Mouse (Mus musculus) heart, embryonic 14.5 days (tissue): ENCODE measurements around the gene Eef1a1. TPM values are rescaled to one million over a fixed set of nuclear protein-coding genes. Genes with fewer than 3 reads are reported as not detected.

Source experiments
- ATAC-seq: fragments of 200-750 bp; cut with Nextera tagmentation; 2 replicates; pipeline ENCODE4 v1.8.0; 2017; ENCODE audit warnings: low read depth, moderate TSS enrichment; ENCODE audit not compliant: insufficient number of reproducible peaks, insufficient read depth, low FRiP score
- H3K27ac ChIP-seq, 2 experiments: fragments of 200-500 bp in 1 of 2; fragments of 300-500 bp in 1 of 2; sonication (generic) in 1 of 2; replicated peaks in 1 of 2; 2 replicates each; pipeline ENCODE4 v1.5.1; 2012 to 2014; ENCODE audit warnings: low read depth in 2 of 2, low read length in 2 of 2, control low read depth in 1 of 2, mild to moderate bottlenecking in 1 of 2, mixed read lengths in 1 of 2; ENCODE audit not compliant: control insufficient read depth in 1 of 2, insufficient read depth in 1 of 2
- H3K27me3 ChIP-seq: fragments of 300-500 bp; sonication (generic); 2 replicates; pipeline ENCODE4 v1.6.1; 2014; ENCODE audit warnings: mild to moderate bottlenecking, low read length, control low read depth; ENCODE audit not compliant: control insufficient read depth, insufficient read depth
- H3K36me3 ChIP-seq: fragments of 300-500 bp; sonication (generic); 2 replicates; pipeline ENCODE4 v1.6.1; 2014; ENCODE audit warnings: mild to moderate bottlenecking, control low read depth, low read length, mixed read lengths; ENCODE audit not compliant: control insufficient read depth, insufficient read depth
- H3K4me1 ChIP-seq, 2 experiments: fragments of 200-500 bp in 1 of 2; fragments of 300-500 bp in 1 of 2; sonication (generic) in 1 of 2; 2 replicates each; pipeline ENCODE4 v1.6.1; 2012 to 2014; ENCODE audit warnings: low read length in 2 of 2, control low read depth in 1 of 2, mixed read lengths in 1 of 2; ENCODE audit not compliant: control insufficient read depth in 2 of 2, insufficient read depth in 2 of 2
- H3K4me2 ChIP-seq: fragments of 300-500 bp; sonication (generic); 2 replicates; pipeline ENCODE4 v1.6.1; 2014; ENCODE audit warnings: mild to moderate bottlenecking, low read length
- H3K4me3 ChIP-seq, 2 experiments: fragments of 200-500 bp in 1 of 2; fragments of 300-500 bp in 1 of 2; sonication (generic) in 1 of 2; 2 replicates each; pipeline ENCODE4 v1.5.1; 2012 to 2014; ENCODE audit warnings: low read length in 2 of 2, mild to moderate bottlenecking in 2 of 2, control low read depth in 1 of 2, low read depth in 1 of 2, moderate library complexity in 1 of 2; ENCODE audit not compliant: control insufficient read depth in 1 of 2, insufficient read depth in 1 of 2
- H3K9ac ChIP-seq: fragments of 300-500 bp; sonication (generic); 2 replicates; pipeline ENCODE4 v1.6.1; 2014; ENCODE audit warnings: mild to moderate bottlenecking, low read length
- H3K9me3 ChIP-seq: fragments of 300-500 bp; sonication (generic); 2 replicates; pipeline ENCODE4 v1.6.1; 2016; ENCODE audit warnings: low read length, control low read depth; ENCODE audit not compliant: control insufficient read depth
- WGBS: fragments of 180-500 bp; shearing (Covaris S2); extraction: QIAGEN DNeasy Blood & Tissue Kit; methylation state at CpG from one replicate; pipeline ENCODE4 v1.1.7; 2014; 5-methylcytosine and 5-hydroxymethylcytosine counted together
- microRNA-seq: library from miRNA; unstranded; fragments of <30 nt; microRNA quantifications from one replicate; pipeline ENCODE4, GENCODE M21; 2016
- polyA plus RNA-seq: library from polyadenylated mRNA; unstranded; fragments of >200 nt; fragmentation: Nextera tagmentation; extraction: Ambion mirVana; gene quantifications from 2 replicates; pipeline ENCODE4 v1.2.1, GENCODE M21; 2014

Gene Eef1a1
- polyA plus RNA-seq, 1 experiment from 2014 or later = 4,011 TPM

- no peak overlapping the region for H3K27ac ChIP-seq
- no peaks in the 10 kb centered on the region for H3K36me3 ChIP-seq
- H3K4me3 ChIP-seq = no peak overlapping the region
- ATAC-seq = no peak
- no peak overlapping the region for H3K4me2 ChIP-seq
- H3K9ac ChIP-seq = no peak overlapping the region
- no peaks in the 10 kb centered on the region for H3K9me3 ChIP-seq
- no peaks in the 10 kb centered on the region for H3K27me3 ChIP-seq
- 76% methylated on average over 6 of the region's 6 CpGs for WGBS
- H3K4me1 ChIP-seq = peaks cover 0 to 6% of the 10 kb centered on the region in 2 experiments; a peak in 1 of 4 replicates
These were observed 58.5 kb downstream of the Eef1a1 start for GRCm38 (mm10) chr9:78430486-78430885.

- ATAC-seq = no peak
- Histone ChIP-seq H3K4me2 (no peak overlapping the region), H3K4me3 (no peak overlapping the region), H3K9ac (no peak overlapping the region), H3K9me3 (no peaks in the 10 kb centered on the region), H3K4me1 (peaks cover 0 to 6% of the 10 kb centered on the region in 2 experiments; a peak in 1 of 4 replicates), H3K27ac (no peak overlapping the region), H3K36me3 (no peaks in the 10 kb centered on the region), H3K27me3 (no peaks in the 10 kb centered on the region)
- WGBS = 60% methylated on average over 2 of the region's 2 CpGs
These were observed 59.4 kb downstream of the Eef1a1 start for GRCm38 (mm10) chr9:78429551-78429950.

GRCm38 (mm10) chr9:78428870-78429432 lies 60.0 kb downstream of the Eef1a1 start:
- H3K27me3 ChIP-seq = no peaks in the 10 kb centered on the region
- WGBS = 79% methylated on average over 4 of the region's 4 CpGs
- H3K9me3 ChIP-seq = no peaks in the 10 kb centered on the region
- no peak overlapping the region for H3K4me2 ChIP-seq
- no peak overlapping the region for H3K9ac ChIP-seq
- no peak for ATAC-seq
- H3K27ac ChIP-seq = no peak overlapping the region
- no peaks in the 10 kb centered on the region for H3K36me3 ChIP-seq
- H3K4me3 ChIP-seq = no peak overlapping the region
- H3K4me1 ChIP-seq = peaks cover 0 to 6% of the 10 kb centered on the region in 2 experiments; a peak in 1 of 4 replicates

Small RNA genes within 50 kb of the gene (microRNA-seq; reads per million reads assigned to microRNA genes)
- not detected for gene Gm26377

Other genes starting within 250 kb of the Eef1a1 start
- gene Gm3776, start 232.0 kb downstream of the Eef1a1 start, polyA plus RNA-seq = not detected in 2 replicates
- not detected in 2 replicates for gene Gm10639, start 199.2 kb downstream of the Eef1a1 start, polyA plus RNA-seq
- gene Omt2a, start 174.4 kb downstream of the Eef1a1 start, polyA plus RNA-seq = not detected in 2 replicates
- gene Omt2b, start 161.6 kb downstream of the Eef1a1 start, polyA plus RNA-seq = not detected in 2 replicates
- gene Gsta2, start 133.4 kb downstream of the Eef1a1 start, polyA plus RNA-seq = not detected in 2 replicates
- gene Dppa5a, start 121.0 kb downstream of the Eef1a1 start, polyA plus RNA-seq = not detected in 2 replicates
- gene Ooep, start 110.4 kb downstream of the Eef1a1 start, polyA plus RNA-seq = 0.51 and 0.66 TPM in 2 replicates
- 0.08 and 0.30 TPM in 2 replicates for gene Ddx43, start 93.4 kb downstream of the Eef1a1 start, polyA plus RNA-seq
- gene Cgas, start 45.9 kb downstream of the Eef1a1 start, polyA plus RNA-seq = 0.77 and 0.88 TPM in 2 replicates
- 30.6 and 33.6 TPM in 2 replicates for gene Mto1, start 40.9 kb downstream of the Eef1a1 start, polyA plus RNA-seq
- gene Gm17324, start 40.4 kb downstream of the Eef1a1 start, polyA plus RNA-seq = 0.78 and 0.88 TPM in 2 replicates
- 8.7 and 10.3 TPM in 2 replicates for gene Slc17a5, start 98.9 kb upstream of the Eef1a1 start, polyA plus RNA-seq
- 6.1 and 6.5 TPM in 2 replicates for gene Cd109, start 126.4 kb upstream of the Eef1a1 start, polyA plus RNA-seq